ENCODE assay signal across 12 mouse cellular contexts in the genomic region with DNA sequence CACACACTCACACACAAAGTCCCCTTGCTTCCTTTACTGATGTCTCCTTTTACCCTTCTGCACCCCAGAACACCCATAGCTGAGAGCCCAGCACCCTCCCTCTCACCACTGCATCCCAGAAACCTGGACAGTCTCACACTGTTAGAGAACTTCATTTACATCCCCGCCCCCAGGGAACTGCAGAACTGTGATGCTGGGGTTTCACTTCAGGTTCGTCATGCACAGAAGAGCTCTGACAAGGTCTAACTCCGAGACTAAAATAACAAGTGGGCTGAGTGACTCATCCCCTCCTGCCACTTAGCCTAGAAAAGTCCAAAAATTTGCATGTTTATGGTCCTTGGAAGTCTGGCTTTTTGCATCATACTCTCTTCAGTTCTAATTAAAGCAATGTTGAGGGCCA. TPM values are rescaled to one million over a fixed set of nuclear protein-coding genes. Genes with fewer than 3 reads are reported as not detected.
DNase-seq lines count a peak whose midpoint lies in the region; ATAC-seq and TF ChIP-seq lines count a peak whose summit lies in the region.
"Had no signal": no experiment of that assay in that cellular context is flagged by ENCODE, and none has a peak within 500 bp of the region (broad histone marks: within the 10 kb centered on the region; RNA-seq: fewer than 3 reads in every experiment).

No protein-coding gene starts in this region.

- peak overlapping the region; percentile 50; the same call in 1 of the 2 replicates for H3K9ac ChIP-seq in heart, embryonic 13.5 days
- H3K9ac ChIP-seq in midbrain, embryonic 15.5 days = no peak overlapping the region
- H3K9ac ChIP-seq: hindbrain, embryonic 12.5 days; limb, embryonic 15.5 days; neural tube, embryonic 12.5 days had no signal

- TF ChIP-seq POLR2A in lung, adult 2 months (IDR thresholded peaks at IDR 0.05; ENCODE audit: borderline replicate concordance, extremely low read depth, low read depth, low read length) = no peak

- no peaks in the 10 kb centered on the region for H3K27me3 ChIP-seq in heart, embryonic 13.5 days (replicated peaks)
- no peaks in the 10 kb centered on the region for H3K27me3 ChIP-seq in midbrain, embryonic 15.5 days (replicated peaks)
- H3K27me3 ChIP-seq: hindbrain, embryonic 12.5 days; limb, embryonic 15.5 days; neural tube, embryonic 12.5 days had no signal

- H3K27ac ChIP-seq in heart, embryonic 13.5 days (replicated peaks) = 0 out of 2 replicates have a peak overlapping the region, but pooled peaks have one; percentile 15
- H3K27ac ChIP-seq in midbrain, embryonic 15.5 days = no peak overlapping the region
- H3K27ac ChIP-seq: hindbrain, embryonic 12.5 days; limb, embryonic 15.5 days; neural tube, embryonic 12.5 days had no signal

- DNase-seq in heart, adult 9 months (ENCODE audit: low spot score in 2 of 2) = no peak
- DNase-seq in 416B (ENCODE audit: low read depth) = peak; percentile 85
- peak; percentile 36 for DNase-seq in R1 (ENCODE audit: low read depth, low spot score)
- DNase-seq in embryo, embryonic 11 days = no peak
- no peak for DNase-seq in lung, adult 2 months

- no peak for ATAC-seq in heart, embryonic 13.5 days (ENCODE audit: extremely low read depth, insufficient number of reproducible peaks, low FRiP score, low TSS enrichment)
- peak; percentile 56 for ATAC-seq in megakaryocyte, adult 5-6 weeks (ENCODE audit: poor library complexity, severe bottlenecking)
- no peak for ATAC-seq in midbrain, embryonic 15.5 days (replicated peaks)

- WGBS in heart, embryonic 13.5 days = 41% methylated on average over 3 of the region's 3 CpGs
- WGBS in midbrain, embryonic 15.5 days = 71% methylated on average over 3 of the region's 3 CpGs
- WGBS in lung, adult 2 months = 52% methylated on average over 3 of the region's 3 CpGs

- TF ChIP-seq CTCF in lung, adult 2 months (IDR thresholded peaks at IDR 0.05; ENCODE audit: insufficient read depth, low read length) = no peak

- H3K36me3 ChIP-seq in heart, embryonic 13.5 days = peaks cover 42% of the 10 kb centered on the region
- H3K36me3 ChIP-seq in midbrain, embryonic 15.5 days (replicated peaks) = 0 out of 2 replicates have a peak, but pooled peaks cover 12% of the 10 kb centered on the region

- H3K9me3 ChIP-seq in heart, embryonic 13.5 days = no peaks in the 10 kb centered on the region
- no peaks in the 10 kb centered on the region for H3K9me3 ChIP-seq in midbrain, embryonic 15.5 days
- H3K9me3 ChIP-seq: hindbrain, embryonic 12.5 days; limb, embryonic 15.5 days; neural tube, embryonic 12.5 days had no signal

- no peak overlapping the region for H3K4me2 ChIP-seq in heart, embryonic 13.5 days
- H3K4me2 ChIP-seq in midbrain, embryonic 15.5 days = no peak overlapping the region
- H3K4me2 ChIP-seq: hindbrain, embryonic 12.5 days; limb, embryonic 15.5 days; neural tube, embryonic 12.5 days had no signal

- no peak overlapping the region for H3K4me3 ChIP-seq in heart, embryonic 13.5 days
- no peak overlapping the region for H3K4me3 ChIP-seq in midbrain, embryonic 15.5 days
- no peak overlapping the region for H3K4me3 ChIP-seq in lung, adult 2 months (replicated peaks; ENCODE audit: extremely low read depth, low read depth, low read length)
- H3K4me3 ChIP-seq: hindbrain, embryonic 12.5 days; limb, embryonic 15.5 days; neural tube, embryonic 12.5 days had no signal

- peaks cover 37% of the 10 kb centered on the region for H3K4me1 ChIP-seq in heart, embryonic 13.5 days
- peaks cover 28% of the 10 kb centered on the region for H3K4me1 ChIP-seq in midbrain, embryonic 15.5 days
- peaks cover 3% of the 10 kb centered on the region; the same call in 1 of the 2 replicates for H3K4me1 ChIP-seq in lung, adult 2 months (ENCODE audit: control insufficient read depth, insufficient read depth, low read length)

RNA-seq across cellular contexts. Expression of a gene that starts 9.7 kb away (rescaled TPM):
- polyA plus RNA-seq in heart, embryonic 13.5 days (2015; fragmentation: Nextera tagmentation; extraction: Ambion mirVana) = 17.2 and 18.5 TPM in 2 replicates
- total RNA-seq in megakaryocyte, adult 5-6 weeks (2015) = 10.2 and 11.8 TPM in 2 replicates
- 15.7 and 16.9 TPM in 2 replicates for total RNA-seq in megakaryocyte, adult 5-6 weeks (2017)
- polyA plus RNA-seq in midbrain, embryonic 15.5 days (2015; fragmentation: Nextera tagmentation; extraction: Ambion mirVana) = 20.1 and 20.5 TPM in 2 replicates
- 28.2 and 29.4 TPM in 2 replicates for polyA plus RNA-seq in lung, adult 2 months (2012; rRNA removed)

RNA-seq across cellular contexts. Expression of a gene that starts 10.3 kb away (rescaled TPM):
- polyA plus RNA-seq in heart, embryonic 13.5 days (2015; fragmentation: Nextera tagmentation; extraction: Ambion mirVana) = 7.7 and 8.4 TPM in 2 replicates
- total RNA-seq in megakaryocyte, adult 5-6 weeks (2015) = 14.3 and 15.0 TPM in 2 replicates
- total RNA-seq in megakaryocyte, adult 5-6 weeks (2017) = 6.0 and 6.1 TPM in 2 replicates
- polyA plus RNA-seq in midbrain, embryonic 15.5 days (2015; fragmentation: Nextera tagmentation; extraction: Ambion mirVana) = 1.2 and 1.5 TPM in 2 replicates
- polyA plus RNA-seq in lung, adult 2 months (2012; rRNA removed) = 17.1 and 18.1 TPM in 2 replicates

RNA-seq across cellular contexts. Expression of a gene that starts 26.4 kb away (rescaled TPM):
- polyA plus RNA-seq in heart, embryonic 13.5 days (2015; fragmentation: Nextera tagmentation; extraction: Ambion mirVana) = 67.1 and 71.8 TPM in 2 replicates
- total RNA-seq in megakaryocyte, adult 5-6 weeks (2015) = 7.1 and 9.1 TPM in 2 replicates
- total RNA-seq in megakaryocyte, adult 5-6 weeks (2017) = 28.3 and 29.2 TPM in 2 replicates
- polyA plus RNA-seq in midbrain, embryonic 15.5 days (2015; fragmentation: Nextera tagmentation; extraction: Ambion mirVana) = 12.0 and 13.3 TPM in 2 replicates
- 39.4 and 39.6 TPM in 2 replicates for polyA plus RNA-seq in lung, adult 2 months (2012; rRNA removed)

RNA-seq across cellular contexts. Expression of a gene that starts 33.8 kb away (rescaled TPM):
- not detected in 2 replicates for polyA plus RNA-seq in heart, embryonic 13.5 days (2015; fragmentation: Nextera tagmentation; extraction: Ambion mirVana)
- total RNA-seq in megakaryocyte, adult 5-6 weeks (2015) = not detected in 2 replicates
- not detected in 2 replicates for total RNA-seq in megakaryocyte, adult 5-6 weeks (2017)
- polyA plus RNA-seq in midbrain, embryonic 15.5 days (2015; fragmentation: Nextera tagmentation; extraction: Ambion mirVana) = not detected in 2 replicates
- polyA plus RNA-seq in lung, adult 2 months (2012; rRNA removed) = not detected in 2 replicates
- polyA plus RNA-seq: hindbrain, embryonic 12.5 days; limb, embryonic 15.5 days; neural tube, embryonic 12.5 days; urinary bladder, adult 2 months had no signal

RNA-seq across cellular contexts. Expression of a gene that starts 36.9 kb away (rescaled TPM):
- polyA plus RNA-seq in heart, embryonic 13.5 days (2015; fragmentation: Nextera tagmentation; extraction: Ambion mirVana) = 70.7 and 74.7 TPM in 2 replicates
- 39.3 and 52.3 TPM in 2 replicates for total RNA-seq in megakaryocyte, adult 5-6 weeks (2015)
- total RNA-seq in megakaryocyte, adult 5-6 weeks (2017) = 83.7 and 101 TPM in 2 replicates
- 19.2 and 20.8 TPM in 2 replicates for polyA plus RNA-seq in midbrain, embryonic 15.5 days (2015; fragmentation: Nextera tagmentation; extraction: Ambion mirVana)
- 2.6 and 3.2 TPM in 2 replicates for polyA plus RNA-seq in lung, adult 2 months (2012; rRNA removed)

Comparison
In these comparisons a context has a peak if more than half of its experiments do, and no peak if none do; other contexts are left out.
1. DNase-seq: peak in 416B (single experiment) and R1 (single experiment); none in heart, adult 9 months (0 of 2), embryo, embryonic 11 days (single experiment) and lung, adult 2 months (single experiment).